Mouse (Mus musculus) MEL (cell line): ENCODE data around the gene Kif5a. TPM values are rescaled to one million over a fixed set of nuclear protein-coding genes. Genes with fewer than 3 reads are reported as not detected.

Source experiments
- DNase-seq: peaks from one replicate; pipeline ENCODE4 v3.0.0; 2011; ENCODE audit warnings: low read depth, low spot score
- H3K27ac ChIP-seq: 2 replicates; pipeline ENCODE4 v1.5.1; 2012; ENCODE audit warnings: low read depth, mild to moderate bottlenecking, control low read depth, low read length, moderate library complexity; ENCODE audit not compliant: control insufficient read depth
- H3K27me3 ChIP-seq, 2 experiments: fragments of 150-350 bp in 1 of 2; sonication (generic) in 1 of 2; 2 replicates each; pipeline ENCODE4 v1.6.1; 2012; ENCODE audit warnings: low read length in 2 of 2, mild to moderate bottlenecking in 2 of 2, improper control_type of control experiment in 1 of 2, moderate library complexity in 1 of 2; ENCODE audit not compliant: insufficient read depth in 2 of 2, control insufficient read depth in 1 of 2
- H3K36me3 ChIP-seq, 2 experiments: 2 replicates each; pipeline ENCODE4 v1.6.1; 2012 to 2014; ENCODE audit warnings: low read length in 2 of 2, improper control_type of control experiment in 1 of 2, inconsistent platforms in 1 of 2, mild to moderate bottlenecking in 1 of 2; ENCODE audit not compliant: insufficient read depth in 2 of 2, control insufficient read depth in 1 of 2
- H3K4me1 ChIP-seq, 2 experiments: fragments of 150-350 bp in 1 of 2; sonication (generic) in 1 of 2; 2 replicates each; pipeline ENCODE4 v1.6.1; 2012; ENCODE audit warnings: low read length in 2 of 2, improper control_type of control experiment in 1 of 2, mild to moderate bottlenecking in 1 of 2; ENCODE audit not compliant: insufficient read depth in 2 of 2, control insufficient read depth in 1 of 2
- H3K4me3 ChIP-seq, 2 experiments: fragments of 150-350 bp in 1 of 2; sonication (generic) in 1 of 2; 2 replicates each; pipeline ENCODE4 v1.5.1; 2012; ENCODE audit warnings: low read depth in 2 of 2, low read length in 2 of 2, mild to moderate bottlenecking in 2 of 2, moderate library complexity in 2 of 2, control low read depth in 1 of 2, improper control_type of control experiment in 1 of 2; ENCODE audit not compliant: control insufficient read depth in 1 of 2, insufficient read depth in 1 of 2
- H3K79me2 ChIP-seq: 2 replicates; pipeline ENCODE4 v1.6.1; 2012; ENCODE audit warnings: mild to moderate bottlenecking, low read length, moderate library complexity; ENCODE audit not compliant: control insufficient read depth, poor library complexity, insufficient read depth
- H3K9ac ChIP-seq: 2 replicates; pipeline ENCODE4 v1.6.1; 2012; ENCODE audit warnings: low read depth, mild to moderate bottlenecking, control low read depth, low read length, moderate library complexity; ENCODE audit not compliant: control insufficient read depth, poor library complexity, severe bottlenecking
- H3K9me3 ChIP-seq: fragments of 150-350 bp; sonication (generic); replicated peaks from 2 replicates; pipeline ENCODE4 v1.6.1; 2012; ENCODE audit warnings: mild to moderate bottlenecking, low read length, improper control_type of control experiment, moderate library complexity; ENCODE audit not compliant: insufficient read depth
- BHLHE40 ChIP-seq: IDR thresholded peaks from 2 replicates; pipeline ENCODE4 v1.6.1; 2012; ENCODE audit warnings: low read depth, mild to moderate bottlenecking, inconsistent platforms, low read length, improper control_type of control experiment, borderline replicate concordance
- MAZ ChIP-seq: IDR thresholded peaks from 2 replicates; pipeline ENCODE4 v1.6.1; 2012; ENCODE audit warnings: low read depth, mild to moderate bottlenecking, inconsistent platforms, low read length, improper control_type of control experiment
- MXI1 ChIP-seq: IDR thresholded peaks from 2 replicates; pipeline ENCODE4 v1.6.1; 2011; ENCODE audit warnings: mild to moderate bottlenecking, low read depth, low read length, improper control_type of control experiment
- NELFE ChIP-seq: IDR thresholded peaks from 2 replicates; pipeline ENCODE4 v1.6.1; 2011; ENCODE audit warnings: low read depth, low read length, improper control_type of control experiment
- POLR2A ChIP-seq, 2 experiments: IDR thresholded peaks; 2 replicates each; pipeline ENCODE4 v1.6.1; 2011 to 2012; ENCODE audit warnings: low read length in 2 of 2, mild to moderate bottlenecking in 2 of 2, control low read depth in 1 of 2, improper control_type of control experiment in 1 of 2, low read depth in 1 of 2, moderate library complexity in 1 of 2; ENCODE audit not compliant: control insufficient read depth in 1 of 2, insufficient read depth in 1 of 2, poor library complexity in 1 of 2
- POLR2AphosphoS5 ChIP-seq: IDR thresholded peaks from 2 replicates; pipeline ENCODE4 v1.6.1; 2012; ENCODE audit warnings: low read depth, borderline replicate concordance, mild to moderate bottlenecking, inconsistent platforms, low read length, moderate library complexity, mixed read lengths
- UBTF ChIP-seq: IDR thresholded peaks from 2 replicates; pipeline ENCODE4 v1.6.1; 2012; ENCODE audit warnings: low read depth, mild to moderate bottlenecking, inconsistent platforms, low read length, improper control_type of control experiment, moderate library complexity, borderline replicate concordance; ENCODE audit not compliant: insufficient read depth
- polyA plus RNA-seq, 2 experiments: library from polyadenylated mRNA; stranded (reverse) in 1 of 2; unstranded in 1 of 2; fragments of >175 nt in 1 of 2; fragments of >200 nt in 1 of 2; gene quantifications; 2 replicates each; pipeline versions ENCODE4 v1.2.1 to v1.2.4; 2012; ENCODE audit warnings: low replicate concordance in 2 of 2, low read depth in 1 of 2; ENCODE audit not compliant: insufficient read length in 2 of 2, insufficient read depth in 1 of 2, missing spikeins in 1 of 2
- total RNA-seq: library from RNA; depleted of rRNA; stranded (reverse); fragments of 300-350 nt; gene quantifications from 2 replicates; pipeline ENCODE4 v1.2.3, GENCODE M21; 2012

Kif5a gene
- total and polyA plus RNA-seq, 3 experiments, result 0.42 to 1.3 TPM; not detected in 1

- no peak for DNase-seq
- Histone ChIP-seq H3K4me3 (no peak overlapping the region), H3K36me3 (peaks cover 0 to 6% of the 10 kb centered on the region in 2 experiments; a peak in 2 of 4 replicates), H3K4me1 (peaks cover 0 to 9% of the 10 kb centered on the region in 2 experiments; a peak in 2 of 4 replicates), H3K27me3 (no peaks in the 10 kb centered on the region), H3K27ac (no peak overlapping the region), H3K9ac (no peak overlapping the region), H3K9me3 (no peaks in the 10 kb centered on the region), H3K79me2 (peaks cover 43% of the 10 kb centered on the region)
- TF ChIP-seq POLR2AphosphoS5 (0 out of 2 replicates have a peak, but pooled peaks have one; percentile 0), UBTF (no peak)
Measured at GRCm38 (mm10) chr10:127285644-127286043, 22.5 kb upstream of the Kif5a start.

GRCm38 (mm10) chr10:127284724-127285500 lies 21.8 kb upstream of the Kif5a start:
- TF ChIP-seq POLR2A (IDR thresholded peaks at IDR 0.05; ENCODE audit: control insufficient read depth in 1 of 2, insufficient read depth in 1 of 2, low read depth in 1 of 2, low read length in 2 of 2, poor library complexity in 1 of 2) (peak in 1 of 2 experiments; percentile 8; a peak in 1 of 4 replicates), NELFE (no peak), MXI1 (no peak)
- no peaks in the 10 kb centered on the region for H3K27me3 ChIP-seq
- no peak overlapping the region for H3K4me3 ChIP-seq
- peaks cover 4% of the 10 kb centered on the region in 2 experiments; a peak in 3 of 4 replicates for H3K36me3 ChIP-seq
- no peaks in the 10 kb centered on the region for H3K9me3 ChIP-seq
- peaks cover 41% of the 10 kb centered on the region for H3K79me2 ChIP-seq
- H3K9ac ChIP-seq, result no peak overlapping the region
- H3K27ac ChIP-seq, result no peak overlapping the region
- DNase-seq, result no peak
- H3K4me1 ChIP-seq, result peaks cover 0 to 7% of the 10 kb centered on the region in 2 experiments; a peak in 2 of 4 replicates

- Histone ChIP-seq H3K27me3 (no peaks in the 10 kb centered on the region), H3K4me3 (no peak overlapping the region), H3K79me2 (peaks cover 38% of the 10 kb centered on the region), H3K9me3 (no peaks in the 10 kb centered on the region), H3K36me3 (peaks cover 4 to 6% of the 10 kb centered on the region in 2 experiments; a peak in 3 of 4 replicates), H3K9ac (no peak overlapping the region), H3K27ac (no peak overlapping the region), H3K4me1 (peaks cover 0 to 4% of the 10 kb centered on the region in 2 experiments; a peak in 1 of 4 replicates)
- no peak for DNase-seq
- TF ChIP-seq BHLHE40 (no peak), POLR2A (IDR thresholded peaks at IDR 0.05; ENCODE audit: control insufficient read depth in 1 of 2, insufficient read depth in 1 of 2, low read depth in 1 of 2, low read length in 2 of 2, poor library complexity in 1 of 2) (peak in 1 of 2 experiments; percentile 29; a peak in 1 of 4 replicates), MAZ (no peak)
Measured at GRCm38 (mm10) chr10:127284105-127284622, 21.0 kb upstream of the Kif5a start.
